Mouse (Mus musculus) liver, adult 2 months (tissue): Measurements from ENCODE around the gene Eme1.

Experiments used
- CTCF ChIP-seq: fragments of 200-500 bp; IDR thresholded peaks from 2 replicates; pipeline ENCODE4 v1.5.1; 2011; ENCODE audit warnings: low read depth, low read length, control low read depth
- POLR2A ChIP-seq: fragments of 200-500 bp; IDR thresholded peaks from 2 replicates; pipeline ENCODE4 v1.6.1; 2011; ENCODE audit warnings: low read length, control low read depth; ENCODE audit not compliant: insufficient read depth; ENCODE audit errors: extremely low read depth

DNA sequence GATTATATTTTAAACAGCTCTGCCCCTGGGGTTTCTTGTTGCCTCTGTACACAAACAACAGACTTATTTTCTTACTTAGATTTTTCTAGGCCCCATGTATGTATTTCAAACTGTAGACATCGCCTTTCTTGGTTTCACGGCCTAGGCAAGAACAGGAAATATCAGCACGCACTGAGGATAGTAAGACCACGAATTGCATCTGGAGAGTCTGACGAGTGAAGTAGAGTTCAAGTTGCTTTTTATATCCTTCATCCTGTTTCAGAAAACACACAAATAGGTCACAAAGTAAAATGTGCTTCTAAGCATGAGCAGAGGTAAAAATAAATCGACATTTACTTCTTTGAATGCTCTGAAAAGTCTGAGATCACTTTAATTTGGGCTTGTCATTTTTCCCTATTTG is 41.7 kb upstream of the Eme1 start:
- TF ChIP-seq CTCF (no peak), POLR2A (no peak)
